Mouse (Mus musculus) testis, adult 2 months (tissue): Measurements from ENCODE around the gene Gata2.

ENCODE experiments used
- CTCF ChIP-seq: fragments of 200-500 bp; IDR thresholded peaks from 2 replicates; pipeline ENCODE4 v1.5.1; 2012; ENCODE audit warnings: low read depth, mild to moderate bottlenecking, inconsistent platforms, low read length, moderate library complexity; ENCODE audit not compliant: control insufficient read depth, insufficient read depth, insufficient replicate concordance
- POLR2A ChIP-seq: fragments of 200-500 bp; IDR thresholded peaks from 2 replicates; pipeline ENCODE4 v1.6.1; 2012; ENCODE audit warnings: low read depth, mild to moderate bottlenecking, inconsistent platforms, low read length, moderate library complexity; ENCODE audit not compliant: control insufficient read depth

DNA sequence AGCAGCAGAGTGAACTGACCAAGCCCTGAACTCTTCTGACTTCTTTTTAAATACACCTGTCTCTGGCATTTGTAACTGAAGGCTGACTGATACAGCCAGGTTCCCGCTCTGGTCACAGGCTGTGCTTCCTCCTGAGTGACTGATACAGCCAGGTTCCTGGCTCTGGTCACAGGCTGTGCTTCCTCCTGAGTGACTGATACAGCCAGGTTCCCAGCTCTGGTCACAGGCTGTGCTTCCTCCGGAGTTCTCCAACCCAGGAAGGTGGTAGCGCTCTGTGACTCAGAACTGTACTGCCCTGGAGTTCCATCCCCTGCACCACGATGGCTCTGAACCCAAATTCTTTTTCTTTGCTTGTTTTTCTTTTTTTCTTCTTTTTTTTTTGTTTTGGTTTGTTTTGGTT, 9.0 kb upstream of the Gata2 start:
- TF ChIP-seq POLR2A (no peak), CTCF (no peak)
